Comparison of ENCODE assay signal across 19 mouse cellular contexts in genomic region chr9:103781407-103781806, GRCm38 (mm10). TPM values are rescaled to one million over a fixed set of nuclear protein-coding genes. Genes with fewer than 3 reads are reported as not detected.
"Had no signal": no experiment of that assay in that cellular context is flagged by ENCODE, and none has a peak within 500 bp of the region (broad histone marks: within the 10 kb centered on the region; RNA-seq: fewer than 3 reads in every experiment).

No protein-coding gene starts in this region.

- H3K4me1 ChIP-seq: limb, embryonic 15.5 days; midbrain, embryonic 12.5 days; midbrain, embryonic 15.5 days; neural tube, embryonic 12.5 days; neural tube, embryonic 15.5 days had no signal

- H3K36me3 ChIP-seq: limb, embryonic 12.5 days; limb, embryonic 15.5 days; midbrain, embryonic 12.5 days; midbrain, embryonic 15.5 days; neural tube, embryonic 12.5 days; neural tube, embryonic 15.5 days had no signal

- DNase-seq: kidney, adult 8-10 months; kidney, postnatal 14 days; kidney, postnatal 4 days; layer of hippocampus, adult 9-11 months; liver, postnatal 0 days; lung, embryonic 14.5 days; right cerebral cortex, adult 18-20 months; thymus, adult 18-20 months; thymus, postnatal 36 days had no signal

- ATAC-seq: liver, postnatal 0 days; lung, postnatal 0 days; midbrain, embryonic 15.5 days had no signal

- H3K27ac ChIP-seq: limb, embryonic 12.5 days; limb, embryonic 15.5 days; liver, embryonic 14.5 days; macrophage; midbrain, embryonic 12.5 days; midbrain, embryonic 15.5 days; neural tube, embryonic 12.5 days; neural tube, embryonic 15.5 days had no signal

- H3K4me3 ChIP-seq: limb, embryonic 12.5 days; limb, embryonic 15.5 days; midbrain, embryonic 12.5 days; midbrain, embryonic 15.5 days; neural tube, embryonic 12.5 days; neural tube, embryonic 15.5 days had no signal

- H3K27me3 ChIP-seq: limb, embryonic 12.5 days; limb, embryonic 15.5 days; midbrain, embryonic 12.5 days; midbrain, embryonic 15.5 days; neural tube, embryonic 12.5 days; neural tube, embryonic 15.5 days had no signal

- H3K4me2 ChIP-seq: limb, embryonic 12.5 days; limb, embryonic 15.5 days; liver, embryonic 11.5 days; lung, embryonic 14.5 days; midbrain, embryonic 12.5 days; midbrain, embryonic 15.5 days; neural tube, embryonic 12.5 days; neural tube, embryonic 15.5 days had no signal

- H3K9ac ChIP-seq: limb, embryonic 12.5 days; limb, embryonic 15.5 days; liver, embryonic 14.5 days; liver, postnatal 0 days; lung, embryonic 14.5 days; midbrain, embryonic 12.5 days; midbrain, embryonic 15.5 days; neural tube, embryonic 12.5 days; neural tube, embryonic 15.5 days had no signal

- H3K9me3 ChIP-seq: limb, embryonic 12.5 days; limb, embryonic 15.5 days; midbrain, embryonic 12.5 days; midbrain, embryonic 15.5 days; neural tube, embryonic 12.5 days; neural tube, embryonic 15.5 days had no signal

RNA-seq across cellular contexts. Expression of gene Tmem108, which starts 19.8 kb away (rescaled TPM):
- polyA plus RNA-seq: macrophage had no signal
